Mouse (Mus musculus) midbrain, embryonic 13.5 days (tissue): Measurements from ENCODE around the gene 2310061I04Rik. TPM values are rescaled to one million over a fixed set of nuclear protein-coding genes. Genes with fewer than 3 reads are reported as not detected.
A peak's percentile ranks its signal among the peaks of the same experiment; 100 is the strongest.

Experiments used
- ATAC-seq: fragments of 200-750 bp; cut with Nextera tagmentation; 2 replicates; pipeline ENCODE4 v1.8.0; 2017; ENCODE audit warnings: mild to moderate bottlenecking, moderate TSS enrichment, moderate library complexity
- H3K27ac ChIP-seq: fragments of 300-500 bp; sonication (generic); 2 replicates; pipeline ENCODE4 v1.5.1; 2015; ENCODE audit warnings: inconsistent platforms, mild to moderate bottlenecking, moderate library complexity
- H3K27me3 ChIP-seq: fragments of 300-500 bp; sonication (generic); 2 replicates; pipeline ENCODE4 v1.6.1; 2015; ENCODE audit warnings: mild to moderate bottlenecking, inconsistent platforms
- H3K36me3 ChIP-seq: fragments of 300-500 bp; sonication (generic); 2 replicates; pipeline ENCODE4 v1.6.1; 2015; ENCODE audit warnings: mild to moderate bottlenecking, inconsistent platforms
- H3K4me1 ChIP-seq: fragments of 300-500 bp; sonication (generic); replicated peaks from 2 replicates; pipeline ENCODE4 v1.6.1; 2015; ENCODE audit warnings: inconsistent platforms
- H3K4me2 ChIP-seq: fragments of 300-500 bp; sonication (generic); replicated peaks from 2 replicates; pipeline ENCODE4 v1.6.1; 2015; ENCODE audit warnings: moderate library complexity, mild to moderate bottlenecking, inconsistent platforms
- H3K4me3 ChIP-seq: fragments of 300-500 bp; sonication (generic); replicated peaks from 2 replicates; pipeline ENCODE4 v1.5.1; 2015; ENCODE audit warnings: mild to moderate bottlenecking, inconsistent platforms
- H3K9ac ChIP-seq: fragments of 300-500 bp; sonication (generic); replicated peaks from 2 replicates; pipeline ENCODE4 v1.6.1; 2015; ENCODE audit warnings: mild to moderate bottlenecking, inconsistent platforms
- H3K9me3 ChIP-seq: fragments of 300-500 bp; sonication (generic); 2 replicates; pipeline ENCODE4 v1.6.1; 2016; ENCODE audit warnings: mild to moderate bottlenecking, inconsistent platforms
- WGBS: fragments of 180-500 bp; shearing (Covaris S2); methylation state at CpG from one replicate; pipeline ENCODE4 v1.1.7; 2015; 5-methylcytosine and 5-hydroxymethylcytosine counted together
- polyA plus RNA-seq: library from polyadenylated mRNA; unstranded; fragments of >200 nt; fragmentation: Nextera tagmentation; extraction: Ambion mirVana; gene quantifications from 2 replicates; pipeline ENCODE4 v1.2.1, GENCODE M21; 2015

Gene 2310061I04Rik
- polyA plus RNA-seq, 1 experiment from 2014 or later: 36.8 TPM

GRCm38 (mm10) chr17:35879245-35880057 is 17.8 kb downstream of the 2310061I04Rik start, which contains the start of gene Dhx16:
Dhx16 (plus strand) TSS chr17:35879819.
- H3K9ac ChIP-seq: peak within 1 kb of the TSS; percentile 95
- H3K4me1 ChIP-seq: peaks cover 18% of the 10 kb centered on the region
- no peaks in the 10 kb centered on the region for H3K9me3 ChIP-seq
- H3K36me3 ChIP-seq: peaks cover 50% of the 10 kb centered on the region
- H3K4me3 ChIP-seq: peak within 1 kb of the TSS; percentile 95
- 5% methylated on average over 66 of the region's 66 CpGs for WGBS
- peak within 1 kb of the TSS; percentile 77 for H3K27ac ChIP-seq
- H3K27me3 ChIP-seq: no peaks in the 10 kb centered on the region
- H3K4me2 ChIP-seq: peak within 1 kb of the TSS; percentile 90
- peak; percentile 94 for ATAC-seq

- peaks cover 45% of the 10 kb centered on the region for H3K4me1 ChIP-seq
- no peak overlapping the region for H3K9ac ChIP-seq
- H3K4me3 ChIP-seq: no peak overlapping the region
- no peaks in the 10 kb centered on the region for H3K27me3 ChIP-seq
- no peak overlapping the region for H3K4me2 ChIP-seq
- no peak for ATAC-seq
- 91% methylated on average over 6 of the region's 6 CpGs for WGBS
- no peaks in the 10 kb centered on the region for H3K9me3 ChIP-seq
- no peak overlapping the region for H3K27ac ChIP-seq
- peaks cover 41% of the 10 kb centered on the region for H3K36me3 ChIP-seq
Measured at GRCm38 (mm10) chr17:35874721-35875120, 22.5 kb downstream of the 2310061I04Rik start.

GRCm38 (mm10) chr17:35873774-35874519 is 23.3 kb downstream of the 2310061I04Rik start:
- H3K27me3 ChIP-seq: no peaks in the 10 kb centered on the region
- H3K27ac ChIP-seq: 0 out of 2 replicates have a peak overlapping the region, but pooled peaks have one; percentile 47
- peak; percentile 37; the same call in 1 of the 2 replicates for ATAC-seq
- no peaks in the 10 kb centered on the region for H3K9me3 ChIP-seq
- H3K36me3 ChIP-seq: peaks cover 41% of the 10 kb centered on the region
- peak overlapping the region; percentile 8; the same call in 1 of the 2 replicates for H3K4me3 ChIP-seq
- peak overlapping the region; percentile 47; the same call in 1 of the 2 replicates for H3K9ac ChIP-seq
- peak overlapping the region; percentile 37 for H3K4me2 ChIP-seq
- 33% methylated on average over 21 of the region's 21 CpGs for WGBS
- peaks cover 51% of the 10 kb centered on the region for H3K4me1 ChIP-seq

- Histone ChIP-seq H3K9me3 (no peaks in the 10 kb centered on the region), H3K4me2 (peak overlapping the region; percentile 92), H3K27ac (peak overlapping the region; percentile 31; the same call in 1 of the 2 replicates), H3K4me1 (peaks cover 71% of the 10 kb centered on the region), H3K9ac (peak overlapping the region; percentile 97; the same call in 1 of the 2 replicates), H3K4me3 (peak overlapping the region; percentile 84), H3K27me3 (no peaks in the 10 kb centered on the region), H3K36me3 (peaks cover 38% of the 10 kb centered on the region)
- ATAC-seq: no peak
- WGBS: 93% methylated on average over 8 of the region's 8 CpGs
Measured at GRCm38 (mm10) chr17:35870884-35871696, 26.1 kb downstream of the 2310061I04Rik start.

- Histone ChIP-seq H3K9me3 (no peaks in the 10 kb centered on the region), H3K27me3 (no peaks in the 10 kb centered on the region), H3K4me2 (peak overlapping the region; percentile 92), H3K27ac (peak overlapping the region; percentile 31), H3K4me1 (peaks cover 71% of the 10 kb centered on the region), H3K36me3 (peaks cover 32% of the 10 kb centered on the region), H3K9ac (peak overlapping the region; percentile 97), H3K4me3 (peak overlapping the region; percentile 84)
- 74% methylated on average over 9 of the region's 9 CpGs for WGBS
- no peak for ATAC-seq
Measured at GRCm38 (mm10) chr17:35870151-35870883, 26.9 kb downstream of the 2310061I04Rik start.

GRCm38 (mm10) chr17:35869346-35870067 is 27.7 kb downstream of the 2310061I04Rik start:
- no peaks in the 10 kb centered on the region for H3K27me3 ChIP-seq
- H3K4me3 ChIP-seq: peak overlapping the region; percentile 84
- H3K9ac ChIP-seq: peak overlapping the region; percentile 97
- H3K9me3 ChIP-seq: no peaks in the 10 kb centered on the region
- 3% methylated on average over 7 of the region's 7 CpGs for WGBS
- peaks cover 24% of the 10 kb centered on the region for H3K36me3 ChIP-seq
- peak overlapping the region; percentile 92 for H3K4me2 ChIP-seq
- peaks cover 79% of the 10 kb centered on the region for H3K4me1 ChIP-seq
- H3K27ac ChIP-seq: peak overlapping the region; percentile 31
- ATAC-seq: no peak

- ATAC-seq: no peak
- Histone ChIP-seq H3K4me1 (peaks cover 82% of the 10 kb centered on the region), H3K36me3 (peaks cover 18% of the 10 kb centered on the region), H3K4me2 (peak overlapping the region; percentile 92), H3K9me3 (no peaks in the 10 kb centered on the region), H3K27ac (no peak overlapping the region), H3K4me3 (peak overlapping the region; percentile 84), H3K27me3 (no peaks in the 10 kb centered on the region), H3K9ac (peak overlapping the region; percentile 97)
- WGBS: 8% methylated on average over 7 of the region's 7 CpGs
Measured at GRCm38 (mm10) chr17:35868961-35869345, 28.3 kb downstream of the 2310061I04Rik start.

GRCm38 (mm10) chr17:35868165-35868820 is 28.9 kb downstream of the 2310061I04Rik start:
- peak overlapping the region; percentile 97 for H3K9ac ChIP-seq
- no peak for ATAC-seq
- H3K36me3 ChIP-seq: peaks cover 17% of the 10 kb centered on the region
- H3K4me3 ChIP-seq: peak overlapping the region; percentile 84
- peak overlapping the region; percentile 92 for H3K4me2 ChIP-seq
- no peaks in the 10 kb centered on the region for H3K27me3 ChIP-seq
- peaks cover 75% of the 10 kb centered on the region for H3K4me1 ChIP-seq
- WGBS: 41% methylated on average over 13 of the region's 17 CpGs
- peak overlapping the region; percentile 99 for H3K27ac ChIP-seq
- no peaks in the 10 kb centered on the region for H3K9me3 ChIP-seq

- H3K4me1 ChIP-seq: peaks cover 64% of the 10 kb centered on the region
- no peaks in the 10 kb centered on the region for H3K9me3 ChIP-seq
- H3K36me3 ChIP-seq: peaks cover 14% of the 10 kb centered on the region
- H3K4me3 ChIP-seq: peak overlapping the region; percentile 84
- H3K9ac ChIP-seq: peak overlapping the region; percentile 97
- ATAC-seq: no peak
- peak overlapping the region; percentile 99 for H3K27ac ChIP-seq
- peak overlapping the region; percentile 92 for H3K4me2 ChIP-seq
- H3K27me3 ChIP-seq: no peaks in the 10 kb centered on the region
- WGBS: 8% methylated on average over 26 of the region's 26 CpGs
Measured at GRCm38 (mm10) chr17:35866911-35867890, 30.0 kb downstream of the 2310061I04Rik start.
